Mouse (Mus musculus) stomach, postnatal 0 days (tissue): Measurements from ENCODE around the gene Wdr89.

ENCODE experiments used
- CTCF ChIP-seq: IDR thresholded peaks from 2 replicates; pipeline ENCODE4 v1.5.1; 2016; ENCODE audit warnings: antibody characterized with exemption, low read depth, mild to moderate bottlenecking, moderate library complexity
- EP300 ChIP-seq: optimal IDR thresholded peaks from 2 replicates; pipeline ENCODE3; 2016; ENCODE audit warnings: antibody characterized with exemption

- TF ChIP-seq CTCF = no peak
- TF ChIP-seq EP300 = no peak
These were observed 32.2 kb downstream of the Wdr89 start for GRCm38 (mm10) chr12:75637103-75637502.
